Mouse (Mus musculus) urinary bladder, postnatal 25 days (tissue): ENCODE results near the gene Cavin2.
A peak's percentile ranks its signal among the peaks of the same experiment; 100 is the strongest.

Experiments used
- DNase-seq: peaks from one replicate; pipeline ENCODE4 v3.0.0; 2022; ENCODE audit warnings: low spot score

The Cavin2 gene

GRCm38 (mm10) chr1:51288755-51289619 is at the start of gene Cavin2:
TSS of gene Cavin2 (plus strand) at chr1:51289126.
- peak; percentile 20 for DNase-seq

DNA sequence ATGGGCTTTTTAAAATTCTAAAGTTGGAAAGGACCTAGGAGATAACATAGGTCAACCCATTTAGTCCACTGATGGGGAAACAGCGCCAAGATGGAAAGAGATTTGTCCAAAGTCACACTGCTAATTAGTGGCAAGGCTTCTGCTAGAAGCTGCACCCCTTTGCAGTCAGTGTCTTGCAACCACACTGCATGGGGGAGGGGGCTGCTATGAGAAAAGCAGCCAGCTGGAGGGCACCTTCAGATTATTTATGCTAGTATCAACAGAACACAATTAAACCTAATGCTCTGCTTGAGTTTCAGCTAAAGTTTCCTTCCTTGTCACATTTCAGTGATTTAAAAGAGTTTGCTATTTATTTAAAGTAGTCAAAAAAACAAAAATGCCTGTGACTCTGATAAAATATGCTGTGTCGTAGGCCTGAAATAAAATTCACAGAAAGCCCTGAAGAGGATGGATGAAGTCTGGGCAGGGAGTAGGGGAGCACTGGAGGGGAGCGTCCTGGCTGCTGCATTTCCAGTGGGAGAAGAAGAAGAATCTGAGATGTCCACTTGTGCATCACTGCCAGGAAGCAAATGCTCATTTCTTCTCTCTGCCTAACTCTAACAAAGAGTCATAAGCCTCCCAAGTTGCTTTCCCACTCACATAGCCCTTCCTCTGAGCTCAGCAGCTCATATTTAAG is 47.5 kb upstream of the Cavin2 start:
- no peak for DNase-seq

DNA sequence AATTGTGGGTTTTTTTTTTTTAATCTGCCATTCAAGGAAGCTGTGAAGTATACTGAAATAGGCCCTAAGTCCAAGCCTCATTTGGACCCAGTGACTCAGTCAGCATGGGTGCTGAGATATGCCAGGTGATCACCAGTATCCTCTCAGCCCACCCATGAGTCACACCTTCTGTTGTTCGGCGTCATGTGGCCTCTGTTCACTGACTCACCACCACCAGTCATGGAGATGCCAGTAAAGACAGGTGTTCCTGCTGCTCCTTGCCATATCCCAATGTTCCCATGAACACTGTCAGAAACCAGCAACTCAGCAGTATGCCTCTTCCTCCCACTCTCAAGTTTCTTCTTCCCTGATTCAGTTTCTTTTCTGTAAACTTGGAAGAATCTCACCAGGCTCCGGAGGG is 45.6 kb upstream of the Cavin2 start:
- no peak for DNase-seq

DNA sequence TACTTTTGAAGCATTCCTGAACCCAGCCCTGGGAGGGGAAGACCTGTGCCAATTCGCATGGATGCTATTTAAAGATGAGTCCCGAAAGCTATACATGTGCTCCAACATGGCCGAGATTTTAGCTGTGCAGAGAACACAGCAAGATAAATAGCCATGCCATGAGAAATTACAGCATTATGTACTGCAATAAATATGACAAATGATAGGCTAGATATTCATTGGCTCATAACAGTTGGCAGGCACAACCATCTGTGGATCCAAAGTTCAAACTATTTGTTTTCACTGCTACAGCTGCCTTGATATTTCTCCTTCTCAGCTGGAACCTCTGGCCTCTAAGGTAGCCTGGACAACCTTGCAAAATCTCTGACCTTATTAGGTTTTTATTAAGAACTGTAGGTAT is 45.1 kb upstream of the Cavin2 start:
- DNase-seq, result no peak

GRCm38 (mm10) chr1:51245381-51245780 is 43.5 kb upstream of the Cavin2 start:
- no peak for DNase-seq

DNA sequence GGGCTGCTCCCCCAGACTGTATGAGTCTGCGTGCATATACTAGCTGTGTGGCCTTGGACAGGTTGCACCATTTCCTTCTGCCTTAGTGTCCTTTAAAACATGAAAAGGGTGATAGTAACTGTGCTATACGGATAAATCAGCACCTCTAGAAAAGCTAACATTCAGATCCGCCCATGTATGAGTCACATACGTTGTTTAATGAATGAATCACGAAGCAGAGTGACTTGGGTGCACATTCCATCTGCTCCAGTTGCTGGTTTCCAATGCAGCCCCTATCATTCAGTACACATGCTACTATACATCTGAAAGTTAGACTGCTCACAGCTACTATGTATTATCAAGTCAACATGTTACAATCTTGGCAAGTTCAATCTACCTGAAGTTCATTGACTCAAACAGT is 38.6 kb upstream of the Cavin2 start:
- no peak for DNase-seq

DNA sequence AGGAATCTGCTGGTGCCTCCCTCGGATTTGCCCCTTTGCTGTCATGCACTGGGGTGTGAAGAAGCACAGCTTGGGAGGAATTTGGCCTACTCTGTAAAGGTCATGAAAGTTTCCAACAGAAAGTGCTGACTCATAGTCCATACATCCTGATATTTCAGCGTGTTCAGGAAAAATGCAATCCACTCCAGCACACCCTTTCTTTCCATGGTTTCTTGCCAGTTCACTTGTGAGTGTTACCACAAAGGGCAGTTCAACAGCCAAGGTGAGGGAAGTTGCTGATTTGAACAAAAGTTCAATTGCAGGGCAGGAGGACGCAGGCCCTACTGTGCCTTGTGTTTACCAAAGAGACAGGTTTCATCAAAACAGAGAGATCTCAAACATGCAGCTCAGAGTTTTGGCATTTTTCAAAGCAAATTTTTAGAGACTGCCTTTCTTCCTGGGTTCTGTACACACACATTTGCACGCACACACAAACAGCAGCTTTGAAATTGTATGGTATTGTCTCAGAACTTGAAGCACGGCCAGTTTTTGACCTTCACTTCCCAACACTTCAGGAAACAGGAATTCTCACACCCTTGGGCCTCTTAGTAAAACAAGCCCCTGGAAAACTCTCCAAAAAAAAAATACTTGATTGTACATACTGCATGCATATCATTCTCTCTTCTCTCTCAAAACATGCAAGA is 23.7 kb upstream of the Cavin2 start:
- no peak for DNase-seq

GRCm38 (mm10) chr1:51265926-51266325 is 23.0 kb upstream of the Cavin2 start:
- DNase-seq, result no peak

GRCm38 (mm10) chr1:51267125-51267524 is 21.8 kb upstream of the Cavin2 start:
- DNase-seq, result no peak

GRCm38 (mm10) chr1:51268225-51268624 is 20.7 kb upstream of the Cavin2 start:
- DNase-seq, result no peak

- DNase-seq, result no peak
Observed at GRCm38 (mm10) chr1:51270196-51270935, 18.6 kb upstream of the Cavin2 start.

GRCm38 (mm10) chr1:51271845-51272244 is 17.1 kb upstream of the Cavin2 start:
- no peak for DNase-seq

DNA sequence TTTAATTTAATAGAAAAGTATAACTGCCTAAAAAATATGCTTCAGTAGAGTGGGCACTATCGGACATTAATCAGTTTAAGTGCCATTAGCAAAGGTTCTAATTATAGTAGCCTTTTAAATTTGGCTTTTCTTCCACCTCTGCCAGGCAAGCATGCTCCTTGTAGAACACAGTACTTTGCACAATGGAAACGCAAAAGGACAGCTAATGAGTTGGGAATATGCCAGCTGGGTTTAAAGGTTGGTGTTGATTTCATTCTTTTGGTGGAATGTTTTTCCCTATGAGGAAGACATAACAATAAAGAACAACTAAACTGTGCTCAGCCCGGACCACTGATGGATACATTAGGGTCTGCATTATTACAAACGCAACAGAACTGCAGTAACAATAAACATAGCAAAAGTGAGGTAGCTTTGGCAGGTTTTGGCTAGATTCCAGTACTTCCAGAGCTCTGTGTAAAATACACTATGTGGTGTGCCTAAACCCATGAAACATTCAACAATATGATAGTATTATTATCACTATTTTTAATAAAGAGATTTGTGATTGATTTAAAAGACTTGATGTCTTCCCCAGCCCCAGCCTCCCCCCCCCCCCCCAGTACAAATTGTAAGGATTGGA is 16.2 kb upstream of the Cavin2 start:
- no peak for DNase-seq

DNA sequence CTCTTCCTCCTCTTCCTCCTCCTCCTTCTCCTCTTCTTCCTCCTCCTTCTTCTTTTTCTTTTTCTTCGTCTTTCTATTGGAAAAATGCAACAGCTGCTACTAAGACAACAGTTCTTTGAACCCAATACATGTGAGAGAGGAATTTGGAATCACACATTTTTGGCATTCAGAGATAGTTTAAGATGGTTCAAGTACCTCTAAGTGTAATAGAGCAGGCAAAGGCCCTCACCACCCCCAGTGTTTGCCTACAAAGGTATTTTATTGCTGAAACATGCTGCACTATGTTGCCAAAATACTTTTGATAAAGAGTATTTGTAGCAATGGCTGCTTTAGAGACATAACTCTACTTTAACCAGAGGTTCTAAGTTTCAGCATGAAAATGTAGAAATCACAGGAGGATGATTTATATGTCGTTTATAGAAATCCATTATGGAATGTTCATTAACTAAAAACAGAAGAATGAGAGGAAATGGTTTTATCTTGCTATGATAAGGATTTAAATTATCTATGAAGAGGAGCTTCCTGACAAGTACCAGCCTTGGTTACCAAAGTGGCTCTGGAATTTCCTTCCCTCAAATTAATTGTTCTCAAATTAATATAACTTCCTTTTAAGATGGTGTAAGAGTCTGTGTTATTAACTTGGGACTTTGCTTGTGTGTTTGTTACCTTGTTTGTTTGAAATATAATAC is 10.9 kb upstream of the Cavin2 start:
- DNase-seq, result no peak

GRCm38 (mm10) chr1:51288201-51288600 is 725 bp upstream of the Cavin2 start:
- DNase-seq, result no peak

DNA sequence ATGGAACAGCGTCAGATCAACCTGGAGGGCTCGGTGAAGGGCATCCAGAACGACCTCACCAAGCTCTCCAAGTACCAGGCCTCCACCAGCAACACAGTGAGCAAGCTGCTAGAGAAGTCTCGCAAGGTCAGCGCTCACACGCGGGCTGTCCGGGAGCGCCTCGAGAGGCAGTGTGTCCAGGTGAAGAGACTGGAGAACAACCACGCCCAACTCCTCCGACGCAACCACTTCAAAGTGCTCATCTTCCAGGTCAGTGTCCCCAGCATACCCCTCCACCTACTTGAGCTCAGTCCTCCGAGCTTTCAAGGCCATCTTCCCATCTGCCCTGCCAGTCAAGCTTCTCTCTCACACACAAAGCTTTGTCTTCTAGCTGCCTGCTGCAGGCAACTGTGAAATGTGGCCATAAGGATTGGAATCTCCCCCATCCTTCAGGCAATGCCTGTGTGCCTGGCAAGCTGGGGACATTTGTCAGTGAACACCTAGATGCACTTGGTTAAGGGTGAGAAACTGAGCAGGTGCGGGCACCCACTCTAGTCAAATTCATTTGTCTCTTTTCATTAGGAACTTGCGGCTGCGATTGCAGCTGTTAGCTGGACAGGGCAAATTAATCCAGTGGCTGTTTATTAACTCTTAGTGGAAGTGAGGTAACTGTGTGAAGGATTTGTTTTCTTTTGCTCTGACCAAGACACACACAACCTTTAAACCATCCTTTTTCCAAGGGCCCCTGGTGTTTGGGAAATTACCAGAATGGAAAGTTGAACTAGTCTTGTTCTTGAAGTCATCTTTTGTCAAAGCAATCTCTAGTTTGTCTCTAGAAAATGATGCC is 907 bp downstream of the Cavin2 start:
- DNase-seq, result no peak

- DNase-seq, result no peak
Observed at GRCm38 (mm10) chr1:51290634-51291033, 1.7 kb downstream of the Cavin2 start.

- DNase-seq, result no peak
Observed at GRCm38 (mm10) chr1:51292348-51292747, 3.4 kb downstream of the Cavin2 start.

DNA sequence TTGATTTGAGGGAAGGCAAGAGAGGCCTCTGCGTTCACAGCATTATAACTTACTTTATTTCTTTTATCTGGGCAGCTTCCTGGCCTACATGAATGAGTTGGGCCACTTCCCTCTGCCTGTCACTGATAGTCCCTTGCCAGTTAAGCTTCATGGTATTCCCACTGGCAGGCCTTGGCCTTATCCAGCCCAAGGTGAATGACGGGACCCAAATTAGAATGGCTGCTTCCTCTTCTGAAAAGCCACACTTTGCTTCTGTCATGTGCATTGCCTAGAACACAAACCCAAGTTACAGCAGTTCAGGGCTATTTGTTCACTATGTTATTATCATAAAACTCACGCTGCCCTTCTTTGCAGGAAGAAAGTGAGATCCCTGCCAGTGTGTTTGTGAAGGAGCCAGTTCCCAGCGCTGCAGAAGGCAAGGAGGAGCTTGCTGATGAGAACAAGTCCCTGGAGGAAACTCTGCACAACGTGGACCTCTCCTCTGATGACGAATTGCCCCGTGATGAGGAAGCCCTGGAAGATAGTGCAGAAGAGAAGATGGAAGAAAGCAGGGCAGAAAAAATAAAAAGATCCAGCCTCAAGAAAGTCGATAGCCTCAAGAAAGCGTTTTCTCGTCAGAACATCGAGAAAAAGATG is 11.5 kb downstream of the Cavin2 start:
- no peak for DNase-seq

DNA sequence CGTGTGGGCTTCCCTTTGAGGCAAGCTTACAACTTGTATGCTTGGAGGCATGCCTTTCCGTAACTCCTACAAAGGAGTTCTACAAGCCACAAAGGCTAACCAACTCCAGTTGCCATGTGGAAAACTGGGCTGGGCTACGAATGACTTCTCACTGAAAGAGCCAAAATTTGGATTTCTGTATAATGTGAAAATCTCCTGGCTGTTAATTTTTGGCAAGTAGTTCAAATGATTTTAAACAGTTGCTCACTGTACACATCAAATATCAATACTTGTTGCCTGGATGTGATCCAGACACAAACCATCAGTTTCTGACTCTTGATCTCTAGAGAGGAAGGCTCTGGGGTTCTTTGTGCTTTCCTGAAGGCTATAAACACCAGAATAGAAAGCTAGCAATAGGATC is 18.1 kb downstream of the Cavin2 start:
- DNase-seq, result no peak
